Mouse (Mus musculus): ENCODE data around the gene Rmnd5a. TPM values are rescaled to one million over a fixed set of nuclear protein-coding genes. Genes with fewer than 3 reads are reported as not detected.

Gene Rmnd5a
- polyA plus RNA-seq, 1 experiment from 2014 or later, result 9.0 TPM

DNA sequence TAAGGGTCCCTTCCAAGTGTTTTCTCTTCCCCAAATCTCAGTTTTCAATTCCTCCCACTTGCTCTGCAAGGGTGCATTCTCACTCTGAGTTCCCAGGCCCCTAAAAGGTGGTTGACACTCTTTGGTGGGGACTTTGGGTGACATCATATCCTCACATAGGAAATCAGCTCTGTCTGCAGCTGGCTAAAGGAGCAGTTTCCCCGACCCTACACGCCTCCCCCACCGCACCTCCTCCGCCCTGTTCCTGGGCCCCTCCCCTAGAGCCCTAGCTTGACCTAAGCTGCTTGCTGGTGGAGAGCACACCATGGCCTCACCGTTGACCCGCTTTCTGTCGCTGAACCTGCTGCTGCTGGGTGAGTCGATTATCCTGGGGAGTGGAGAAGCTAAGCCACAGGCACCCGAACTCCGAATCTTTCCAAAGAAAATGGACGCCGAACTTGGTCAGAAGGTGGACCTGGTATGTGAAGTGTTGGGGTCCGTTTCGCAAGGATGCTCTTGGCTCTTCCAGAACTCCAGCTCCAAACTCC, 67.1 kb downstream of the Rmnd5a start, which contains the start of gene Cd8a:
TSS of gene Cd8a (plus strand) at position 179 of the 527 bp plus-strand sequence.
- Histone ChIP-seq H3K4me1 (replicated peaks; ENCODE audit: control insufficient read depth, insufficient read depth, low read length) (no peaks in the 10 kb centered on the region), H3K27ac (ENCODE audit: low read depth) (no peak within 1 kb of the TSS), H3K27me3 (replicated peaks; ENCODE audit: control insufficient read depth, insufficient read depth, low read length) (no peaks in the 10 kb centered on the region), H3K9me3 (ENCODE audit: control insufficient read depth, low read length) (0 out of 2 replicates have a peak, but pooled peaks cover 8% of the 10 kb centered on the region), H3K36me3 (ENCODE audit: control insufficient read depth, insufficient read depth, low read length) (no peaks in the 10 kb centered on the region), H3K4me3 (ENCODE audit: low read depth, low read length) (no peak within 1 kb of the TSS), H3K4me2 (ENCODE audit: low read length) (no peak within 1 kb of the TSS), H3K9ac (ENCODE audit: low read length) (no peak within 1 kb of the TSS)
- no peak for ATAC-seq (replicated peaks; ENCODE audit: low FRiP score, low TSS enrichment, low read depth)
- WGBS, result 78% methylated on average over 14 of the region's 14 CpGs
- no peak for DNase-seq (ENCODE audit: low spot score)

DNA sequence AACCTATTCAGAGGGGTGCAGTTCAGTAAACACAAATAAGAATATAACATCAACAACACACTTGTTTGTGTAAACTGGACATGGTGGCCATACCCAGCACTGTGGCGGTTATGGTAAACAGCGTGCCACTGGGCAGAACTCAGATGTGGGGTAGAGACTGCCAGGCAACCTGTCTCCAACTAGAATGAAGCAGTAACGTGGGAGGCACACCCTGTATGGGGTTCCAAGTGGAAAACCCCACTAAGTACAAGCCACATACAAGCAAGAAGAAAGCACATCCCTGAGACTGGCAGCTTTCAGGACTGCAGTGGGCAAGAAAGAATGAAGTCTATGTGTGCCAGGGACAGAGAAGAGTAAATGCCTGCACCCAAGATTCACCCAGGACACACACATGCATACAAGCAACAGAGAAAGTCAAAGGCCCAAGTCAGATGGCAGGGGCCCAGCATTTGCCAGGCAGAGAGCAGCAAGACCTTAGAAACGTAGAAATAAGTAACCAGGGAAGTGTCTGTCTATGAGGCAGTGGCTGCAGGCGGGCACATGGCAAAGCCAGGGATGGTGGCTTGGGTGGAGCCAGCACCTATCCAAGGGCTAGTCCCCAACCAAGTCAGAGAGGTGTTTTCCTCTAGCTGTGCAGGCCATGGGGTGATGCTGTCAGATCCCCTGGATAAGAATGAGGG, 68.3 kb downstream of the Rmnd5a start:
- Histone ChIP-seq H3K4me1 (replicated peaks; ENCODE audit: control insufficient read depth, insufficient read depth, low read length) (no peaks in the 10 kb centered on the region), H3K9me3 (ENCODE audit: control insufficient read depth, low read length) (0 out of 2 replicates have a peak, but pooled peaks cover 5% of the 10 kb centered on the region), H3K27me3 (replicated peaks; ENCODE audit: control insufficient read depth, insufficient read depth, low read length) (no peaks in the 10 kb centered on the region), H3K4me3 (ENCODE audit: low read depth, low read length) (no peak overlapping the region), H3K36me3 (ENCODE audit: control insufficient read depth, insufficient read depth, low read length) (no peaks in the 10 kb centered on the region), H3K27ac (ENCODE audit: low read depth) (no peak overlapping the region), H3K9ac (ENCODE audit: low read length) (no peak overlapping the region), H3K4me2 (ENCODE audit: low read length) (no peak overlapping the region)
- no peak for ATAC-seq (replicated peaks; ENCODE audit: low FRiP score, low TSS enrichment, low read depth)
- WGBS, result 89% methylated on average over 5 of the region's 5 CpGs
- no peak for DNase-seq (ENCODE audit: low spot score)

DNA sequence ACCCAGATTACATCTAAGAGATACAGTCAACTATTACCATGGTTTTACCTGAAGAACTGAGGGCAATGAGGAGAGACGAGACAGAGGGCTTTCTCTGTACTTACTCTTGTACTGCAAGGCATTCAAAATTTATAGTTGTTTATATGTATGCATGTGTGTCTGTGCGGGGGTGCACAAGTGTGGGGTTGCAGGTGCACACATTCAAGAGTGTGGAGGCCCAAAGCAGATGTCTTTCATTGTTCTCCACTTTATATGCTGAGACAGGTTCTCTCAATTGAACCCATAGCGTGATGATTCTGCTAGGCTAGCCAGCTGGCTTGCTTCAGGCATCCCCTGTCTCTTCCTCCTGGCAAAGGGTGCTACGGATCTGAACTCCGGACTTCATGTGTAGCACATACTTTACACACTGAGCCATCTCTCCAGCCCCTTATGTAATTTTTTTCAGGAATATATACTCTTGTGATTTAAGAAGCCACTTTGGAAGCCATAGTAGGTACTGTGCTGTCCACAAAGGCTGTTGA, 69.3 kb downstream of the Rmnd5a start:
- DNase-seq (ENCODE audit: low spot score) (no peak), ATAC-seq (replicated peaks; ENCODE audit: low FRiP score, low TSS enrichment, low read depth) (no peak)
- no peak overlapping the region for H3K27ac ChIP-seq (ENCODE audit: low read depth)
- H3K9ac ChIP-seq (ENCODE audit: low read length), result no peak overlapping the region
- H3K4me1 ChIP-seq (replicated peaks; ENCODE audit: control insufficient read depth, insufficient read depth, low read length), result no peaks in the 10 kb centered on the region
- H3K4me3 ChIP-seq (ENCODE audit: low read depth, low read length), result no peak overlapping the region
- no peaks in the 10 kb centered on the region for H3K36me3 ChIP-seq (ENCODE audit: control insufficient read depth, insufficient read depth, low read length)
- no peaks in the 10 kb centered on the region for H3K27me3 ChIP-seq (replicated peaks; ENCODE audit: control insufficient read depth, insufficient read depth, low read length)
- H3K9me3 ChIP-seq (ENCODE audit: control insufficient read depth, low read length), result 0 out of 2 replicates have a peak, but pooled peaks cover 2% of the 10 kb centered on the region
- no peak overlapping the region for H3K4me2 ChIP-seq (ENCODE audit: low read length)
- 76% methylated on average over 5 of the region's 5 CpGs for WGBS

DNA sequence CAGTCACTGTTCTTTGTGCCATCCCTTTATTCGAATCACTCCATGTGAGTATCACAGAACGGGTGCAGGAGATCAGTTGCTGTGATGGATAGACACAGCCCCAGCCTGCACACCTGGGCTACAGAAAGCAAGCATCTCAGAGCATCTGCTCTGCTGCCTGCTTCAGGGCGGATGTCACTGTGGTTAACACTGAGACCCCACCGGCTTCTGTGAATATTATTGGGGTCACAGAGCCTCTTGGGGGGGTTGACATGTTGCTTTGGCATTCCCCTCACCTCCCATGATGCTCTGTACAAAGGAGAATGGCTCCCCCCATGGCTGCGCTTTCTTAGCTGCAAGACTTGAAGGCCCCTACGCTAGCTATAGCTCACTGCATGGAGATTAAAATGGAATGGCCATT, 71.0 kb downstream of the Rmnd5a start:
- Histone ChIP-seq H3K4me2 (ENCODE audit: low read length) (no peak overlapping the region), H3K4me3 (ENCODE audit: low read depth, low read length) (no peak overlapping the region), H3K27ac (ENCODE audit: low read depth) (no peak overlapping the region), H3K9ac (ENCODE audit: low read length) (no peak overlapping the region), H3K4me1 (replicated peaks; ENCODE audit: control insufficient read depth, insufficient read depth, low read length) (no peaks in the 10 kb centered on the region), H3K36me3 (ENCODE audit: control insufficient read depth, insufficient read depth, low read length) (no peaks in the 10 kb centered on the region), H3K27me3 (replicated peaks; ENCODE audit: control insufficient read depth, insufficient read depth, low read length) (no peaks in the 10 kb centered on the region), H3K9me3 (ENCODE audit: control insufficient read depth, low read length) (0 out of 2 replicates have a peak, but pooled peaks cover 2% of the 10 kb centered on the region)
- ATAC-seq (replicated peaks; ENCODE audit: low FRiP score, low TSS enrichment, low read depth), result no peak
- no peak for DNase-seq (ENCODE audit: low spot score)
- WGBS, result 92% methylated on average over 6 of the region's 6 CpGs

DNA sequence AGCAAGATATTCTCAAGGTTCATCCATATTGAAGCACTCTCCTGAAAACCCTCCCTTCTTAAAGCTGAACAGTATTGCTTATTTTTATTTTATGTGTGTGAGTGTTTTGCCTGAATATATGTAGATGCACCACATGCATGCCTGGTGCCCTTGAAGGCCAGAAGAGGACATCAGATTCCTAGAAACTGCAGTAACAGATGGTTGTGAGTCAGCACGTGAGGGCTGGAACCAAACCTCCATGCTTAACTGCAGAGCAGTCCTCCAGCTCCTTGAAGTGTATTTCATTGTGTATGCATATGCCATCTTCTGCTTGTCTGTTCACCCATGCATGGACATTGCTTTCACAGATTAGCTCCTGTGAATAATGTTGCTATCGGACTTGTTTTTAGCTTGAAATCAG, 76.4 kb downstream of the Rmnd5a start:
- Histone ChIP-seq H3K4me1 (replicated peaks; ENCODE audit: control insufficient read depth, insufficient read depth, low read length) (no peaks in the 10 kb centered on the region), H3K9me3 (ENCODE audit: control insufficient read depth, low read length) (0 out of 2 replicates have a peak, but pooled peaks cover 2% of the 10 kb centered on the region), H3K27me3 (replicated peaks; ENCODE audit: control insufficient read depth, insufficient read depth, low read length) (no peaks in the 10 kb centered on the region), H3K4me2 (ENCODE audit: low read length) (no peak overlapping the region), H3K9ac (ENCODE audit: low read length) (no peak overlapping the region), H3K4me3 (ENCODE audit: low read depth, low read length) (no peak overlapping the region), H3K27ac (ENCODE audit: low read depth) (no peak overlapping the region), H3K36me3 (ENCODE audit: control insufficient read depth, insufficient read depth, low read length) (no peaks in the 10 kb centered on the region)
- ATAC-seq (replicated peaks; ENCODE audit: low FRiP score, low TSS enrichment, low read depth), result no peak
- no peak for DNase-seq (ENCODE audit: low spot score)
- 74% methylated on average over 2 of the region's 2 CpGs for WGBS

DNA sequence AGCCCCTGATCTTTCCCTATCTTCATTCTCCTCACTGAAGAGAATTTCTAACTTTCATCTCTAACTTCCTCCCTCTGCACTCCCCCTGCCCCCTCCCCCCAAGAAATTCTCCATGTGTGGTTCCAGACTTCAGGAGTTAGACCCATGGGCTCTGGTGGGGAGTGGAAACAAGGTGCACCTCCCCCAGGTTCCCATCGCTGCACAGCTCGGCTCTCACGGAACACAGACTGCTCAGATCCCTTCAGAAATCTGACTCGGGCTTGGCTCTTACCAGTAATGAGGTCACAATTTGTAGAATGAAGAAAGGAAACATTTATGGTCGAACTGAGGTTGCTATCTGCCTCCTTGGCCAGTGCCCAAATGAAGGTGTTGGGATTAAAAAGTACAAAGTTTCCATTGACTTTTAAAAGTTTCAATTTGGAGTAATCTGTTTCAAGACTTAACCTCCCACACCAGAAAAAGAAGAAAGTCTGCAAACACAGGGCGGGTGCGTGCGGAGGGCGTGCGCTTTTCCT, 79.2 kb downstream of the Rmnd5a start:
- ATAC-seq (replicated peaks; ENCODE audit: low FRiP score, low TSS enrichment, low read depth), result no peak
- no peaks in the 10 kb centered on the region for H3K27me3 ChIP-seq (replicated peaks; ENCODE audit: control insufficient read depth, insufficient read depth, low read length)
- H3K4me3 ChIP-seq (ENCODE audit: low read depth, low read length), result no peak overlapping the region
- no peak overlapping the region for H3K27ac ChIP-seq (ENCODE audit: low read depth)
- WGBS, result 74% methylated on average over 10 of the region's 10 CpGs
- no peak for DNase-seq (ENCODE audit: low spot score)
- no peaks in the 10 kb centered on the region for H3K9me3 ChIP-seq (ENCODE audit: control insufficient read depth, low read length)
- no peak overlapping the region for H3K4me2 ChIP-seq (ENCODE audit: low read length)
- no peak overlapping the region for H3K9ac ChIP-seq (ENCODE audit: low read length)
- no peaks in the 10 kb centered on the region for H3K4me1 ChIP-seq (replicated peaks; ENCODE audit: control insufficient read depth, insufficient read depth, low read length)
- H3K36me3 ChIP-seq (ENCODE audit: control insufficient read depth, insufficient read depth, low read length), result no peaks in the 10 kb centered on the region

DNA sequence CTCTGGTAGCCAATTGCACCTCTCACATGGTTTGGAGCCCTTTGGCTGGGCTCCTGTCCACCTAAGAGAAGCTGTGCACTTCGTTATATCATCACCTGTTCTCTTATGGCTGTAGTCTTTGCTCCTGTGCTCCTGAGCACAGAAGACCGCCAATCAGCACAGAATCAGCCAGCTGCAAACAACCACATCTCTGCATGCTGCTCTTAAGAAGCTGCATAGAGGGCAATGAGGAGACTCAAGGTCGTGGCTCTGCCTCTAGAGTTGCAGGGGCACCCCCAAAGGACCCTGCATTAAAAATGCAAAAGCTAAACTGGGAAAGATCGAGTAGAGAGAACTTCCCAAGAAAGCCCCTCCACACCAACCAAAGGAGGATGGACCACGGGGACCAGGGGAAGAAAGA, 79.7 kb downstream of the Rmnd5a start:
- Histone ChIP-seq H3K36me3 (ENCODE audit: control insufficient read depth, insufficient read depth, low read length) (no peaks in the 10 kb centered on the region), H3K9me3 (ENCODE audit: control insufficient read depth, low read length) (no peaks in the 10 kb centered on the region), H3K27ac (ENCODE audit: low read depth) (no peak overlapping the region), H3K4me2 (ENCODE audit: low read length) (no peak overlapping the region), H3K4me3 (ENCODE audit: low read depth, low read length) (no peak overlapping the region), H3K9ac (ENCODE audit: low read length) (no peak overlapping the region), H3K27me3 (replicated peaks; ENCODE audit: control insufficient read depth, insufficient read depth, low read length) (no peaks in the 10 kb centered on the region), H3K4me1 (replicated peaks; ENCODE audit: control insufficient read depth, insufficient read depth, low read length) (no peaks in the 10 kb centered on the region)
- WGBS, result 58% methylated on average over 5 of the region's 5 CpGs
- ATAC-seq (replicated peaks; ENCODE audit: low FRiP score, low TSS enrichment, low read depth), result no peak
- no peak for DNase-seq (ENCODE audit: low spot score)

DNA sequence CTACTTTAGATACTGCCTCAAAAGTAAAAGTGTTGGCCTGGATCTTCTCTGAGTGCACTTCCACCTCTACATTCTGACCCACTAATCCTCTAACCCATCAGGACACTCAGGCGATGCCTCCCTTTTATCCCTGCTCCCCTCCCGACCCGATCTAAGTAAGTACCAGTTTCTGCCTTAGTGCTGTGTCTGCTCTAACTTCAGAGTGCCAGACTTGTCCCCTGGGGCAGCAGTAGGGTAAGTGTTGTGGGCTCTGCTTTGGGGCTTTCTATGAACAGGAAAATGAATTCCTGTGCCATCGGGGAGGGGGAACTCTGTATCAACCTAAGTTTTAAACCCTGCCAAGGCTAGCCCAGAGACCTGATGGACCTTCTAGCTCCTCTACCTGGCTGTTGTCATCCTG, 80.2 kb downstream of the Rmnd5a start:
- 82% methylated on average over 4 of the region's 4 CpGs for WGBS
- H3K4me2 ChIP-seq (ENCODE audit: low read length), result no peak overlapping the region
- ATAC-seq (replicated peaks; ENCODE audit: low FRiP score, low TSS enrichment, low read depth) (no peak), DNase-seq (ENCODE audit: low spot score) (no peak)
- no peak overlapping the region for H3K4me3 ChIP-seq (ENCODE audit: low read depth, low read length)
- H3K9me3 ChIP-seq (ENCODE audit: control insufficient read depth, low read length), result no peaks in the 10 kb centered on the region
- no peak overlapping the region for H3K9ac ChIP-seq (ENCODE audit: low read length)
- no peak overlapping the region for H3K27ac ChIP-seq (ENCODE audit: low read depth)
- no peaks in the 10 kb centered on the region for H3K36me3 ChIP-seq (ENCODE audit: control insufficient read depth, insufficient read depth, low read length)
- H3K27me3 ChIP-seq (replicated peaks; ENCODE audit: control insufficient read depth, insufficient read depth, low read length), result no peaks in the 10 kb centered on the region
- no peaks in the 10 kb centered on the region for H3K4me1 ChIP-seq (replicated peaks; ENCODE audit: control insufficient read depth, insufficient read depth, low read length)
